Mouse (Mus musculus) CD4-positive, CD25-positive, alpha-beta regulatory T cell, adult 4 months (primary cell): Measurements from ENCODE around the gene Pnpo. TPM values are rescaled to one million over a fixed set of nuclear protein-coding genes. Genes with fewer than 3 reads are reported as not detected.

Experiments used
- ATAC-seq: one replicate; pipeline ENCODE4 v1.8.0; 2017
- polyA plus RNA-seq, 2 experiments: library from polyadenylated mRNA; unstranded; fragments of 100-300 nt; shearing (Covaris generic); gene quantifications; one replicate each; pipeline ENCODE4 v1.2.1; 2017

Gene Pnpo
- 10 to 100 TPM; 28.5 to 48.5 TPM for polyA plus RNA-seq

DNA sequence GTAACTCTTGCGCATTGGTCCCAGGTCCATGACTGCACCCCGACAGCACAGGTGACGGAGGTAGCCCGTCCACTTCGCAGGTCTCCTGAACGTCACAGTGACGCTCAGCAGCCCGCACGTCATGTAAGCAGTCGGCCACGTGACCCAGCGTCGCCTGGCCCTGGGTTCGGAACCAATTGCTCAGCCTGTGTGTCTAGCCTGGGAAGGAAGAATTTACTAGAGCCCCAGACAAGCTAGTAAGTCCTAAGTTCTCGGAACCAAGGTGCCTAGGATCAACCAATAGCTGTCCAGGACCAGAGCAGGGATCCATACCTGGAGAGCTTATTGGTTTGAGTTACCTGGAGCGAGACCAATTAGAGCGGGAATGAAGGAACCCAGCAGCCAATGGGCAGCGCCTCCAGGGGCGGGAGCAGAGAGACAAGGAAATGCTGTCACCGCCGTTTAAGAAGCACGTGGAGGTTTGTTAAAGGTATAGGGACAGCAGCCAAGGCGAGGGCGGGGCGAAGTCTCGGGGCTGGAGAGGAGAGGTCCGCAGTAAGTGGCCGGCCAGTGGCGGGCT lies at the start of gene Pnpo:
Pnpo (minus strand) TSS at position 241 of the 559 bp plus-strand sequence.
- ATAC-seq: peak; percentile 97

- ATAC-seq: peak; percentile 6
Observed at GRCm38 (mm10) chr11:96992722-96993311, 49.0 kb upstream of the Pnpo start.

DNA sequence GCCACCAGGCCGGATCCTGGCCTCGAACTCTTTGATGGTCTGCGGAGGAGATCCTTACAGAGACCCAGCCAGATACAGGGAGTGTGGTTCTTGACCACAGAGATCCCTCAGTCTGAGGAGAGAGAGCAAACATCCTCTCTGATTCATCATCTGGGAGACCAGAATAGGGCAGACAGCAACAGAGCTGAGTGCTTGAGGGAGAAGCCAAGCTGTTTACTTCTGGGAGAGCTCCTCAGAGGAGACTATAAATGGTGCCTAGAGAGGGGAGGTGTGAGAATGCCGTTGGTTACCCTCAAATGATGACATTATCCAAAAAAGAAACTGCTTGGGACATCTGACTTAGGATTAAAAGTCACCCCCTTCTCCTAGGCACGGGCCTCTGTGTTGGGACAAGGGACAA lies 47.7 kb upstream of the Pnpo start:
- ATAC-seq: no peak

DNA sequence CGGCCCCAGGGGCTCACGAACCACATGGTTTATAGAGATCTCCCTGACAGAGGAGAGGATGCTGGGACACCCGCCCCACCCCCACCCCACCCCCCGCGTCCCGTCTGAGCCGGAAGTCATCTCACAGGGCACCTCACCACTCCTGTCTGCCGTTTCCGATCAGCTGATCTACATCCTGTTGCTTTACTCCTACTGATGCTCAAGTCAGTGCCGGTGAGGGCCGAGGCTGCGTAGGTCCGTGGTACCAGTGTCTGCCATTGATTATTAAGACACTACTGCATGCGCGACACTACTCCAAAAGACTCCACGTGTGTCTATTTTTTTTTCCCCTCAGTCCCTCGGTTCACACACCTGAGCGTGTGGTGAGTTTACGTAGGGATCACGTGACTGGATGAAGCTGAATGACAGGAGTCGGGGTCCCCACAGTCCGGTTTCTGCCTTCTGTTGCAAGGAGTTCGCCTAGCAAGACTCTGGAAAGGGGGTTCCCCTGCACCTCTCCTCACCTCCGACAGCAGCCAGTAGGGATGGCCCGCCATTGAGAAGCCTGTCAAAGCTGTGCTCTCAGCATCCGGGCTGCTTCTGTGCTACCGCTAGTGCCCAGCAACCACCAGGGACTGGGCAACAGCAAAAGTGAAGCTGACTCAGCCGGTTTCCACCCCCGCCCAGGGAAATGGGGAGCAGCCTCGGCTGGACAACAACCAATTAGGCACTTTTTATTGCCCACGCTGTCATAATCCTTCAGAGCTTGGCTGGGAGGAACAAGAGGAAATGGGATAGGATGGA lies 44.3 kb upstream of the Pnpo start:
- peak; percentile 94 for ATAC-seq

DNA sequence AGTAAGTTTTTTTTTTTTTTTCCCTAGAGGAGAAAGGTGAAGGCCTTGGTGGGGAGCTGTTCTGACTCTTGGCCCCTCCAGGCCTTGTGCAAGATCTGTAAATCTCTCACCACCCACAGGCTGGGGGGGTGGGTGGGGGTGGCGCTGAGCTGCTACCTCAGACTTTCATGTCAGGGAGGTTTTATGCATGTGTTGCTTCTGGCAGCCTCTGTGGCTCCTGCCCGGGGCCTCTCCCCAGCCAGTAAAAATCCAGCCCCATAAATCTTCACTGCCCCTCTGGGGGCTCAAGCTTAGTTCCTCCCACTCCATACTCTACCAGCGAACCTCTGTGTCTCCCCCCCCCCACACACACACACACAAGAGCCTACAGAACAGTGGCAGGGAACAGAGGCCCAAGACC lies 42.7 kb upstream of the Pnpo start:
- no peak for ATAC-seq

DNA sequence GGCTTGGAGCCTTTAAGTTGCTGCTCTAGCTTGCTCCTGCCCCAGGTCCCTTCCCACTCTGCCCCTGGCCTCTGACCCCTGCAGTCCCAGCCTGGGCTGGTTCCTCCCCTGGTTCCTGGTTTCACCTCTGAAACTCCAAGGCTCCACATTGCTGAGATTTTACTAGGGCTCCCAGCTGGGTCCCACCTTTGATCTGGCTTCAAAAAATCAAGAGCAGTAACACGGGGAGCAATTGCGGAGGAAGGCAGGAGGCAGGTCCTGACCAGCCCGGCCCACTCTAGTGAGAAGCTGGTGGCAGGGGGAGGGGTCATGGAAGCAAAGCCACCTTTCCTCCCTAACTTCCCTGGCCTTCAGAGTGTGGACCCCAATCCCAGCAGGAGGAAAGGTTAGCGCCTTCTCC lies 41.1 kb upstream of the Pnpo start:
- no peak for ATAC-seq

DNA sequence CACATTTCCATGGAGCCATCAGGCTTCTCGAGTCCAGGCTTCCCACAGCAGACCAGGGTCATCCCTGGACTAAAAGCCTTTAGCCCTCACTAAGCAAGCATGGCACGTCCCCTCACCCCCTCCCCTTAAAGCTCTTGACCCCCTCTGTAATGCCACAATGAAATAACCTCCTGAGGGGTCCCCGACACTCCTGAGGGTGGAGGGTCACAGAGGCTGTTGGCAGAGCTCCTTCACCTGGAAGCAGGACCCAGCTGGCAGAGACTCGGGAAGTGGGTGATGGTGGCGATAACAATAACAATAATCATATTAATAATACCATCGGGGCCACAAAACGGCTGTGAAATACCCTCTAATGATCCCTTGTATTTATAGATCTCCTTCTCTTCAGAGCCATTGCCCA lies 39.1 kb upstream of the Pnpo start, which contains the start of gene Sp2:
Sp2 (minus strand) TSS at position 101 of the 400 bp plus-strand sequence.
- no peak for ATAC-seq

GRCm38 (mm10) chr11:96982355-96982754 lies 38.6 kb upstream of the Pnpo start:
- no peak for ATAC-seq

DNA sequence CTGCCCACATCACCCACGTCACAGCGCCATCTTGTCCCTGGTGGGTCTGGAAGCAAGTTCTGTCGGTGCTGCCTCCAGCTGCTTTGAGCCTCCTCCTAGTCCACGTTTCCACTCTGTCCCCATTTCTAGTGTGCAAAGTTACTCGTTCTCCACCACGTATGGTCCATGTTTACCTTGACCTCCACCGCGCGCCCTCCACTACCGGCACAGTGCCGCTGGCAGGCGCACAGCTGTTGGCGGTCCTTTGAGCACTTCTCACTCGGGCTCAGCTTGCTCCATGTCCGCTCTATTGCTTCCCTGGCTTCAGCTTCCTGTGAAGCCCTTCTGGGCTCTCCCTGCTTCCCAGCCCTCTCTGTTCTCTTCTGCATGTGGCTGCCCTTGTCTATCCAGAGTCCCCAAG lies 37.7 kb upstream of the Pnpo start:
- no peak for ATAC-seq

DNA sequence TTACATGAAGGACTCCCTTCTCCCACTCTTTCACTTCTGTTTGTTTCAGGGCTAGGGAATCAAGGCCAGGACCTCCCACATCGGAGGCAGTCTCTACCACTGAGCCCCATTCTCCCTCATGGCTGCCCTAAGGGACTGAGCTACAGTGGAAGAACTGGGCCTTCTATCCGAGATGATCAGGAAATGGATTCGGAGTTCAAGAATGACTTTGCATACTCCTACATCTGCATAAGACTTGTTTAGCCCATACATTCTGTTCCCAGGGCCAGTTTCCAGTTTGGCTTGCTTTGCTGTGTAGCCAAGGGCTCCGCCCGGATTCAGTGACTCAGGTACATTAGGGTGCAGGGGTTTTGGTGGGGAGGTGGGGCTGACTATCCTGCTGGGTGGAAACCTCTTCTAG lies 36.2 kb upstream of the Pnpo start:
- no peak for ATAC-seq

DNA sequence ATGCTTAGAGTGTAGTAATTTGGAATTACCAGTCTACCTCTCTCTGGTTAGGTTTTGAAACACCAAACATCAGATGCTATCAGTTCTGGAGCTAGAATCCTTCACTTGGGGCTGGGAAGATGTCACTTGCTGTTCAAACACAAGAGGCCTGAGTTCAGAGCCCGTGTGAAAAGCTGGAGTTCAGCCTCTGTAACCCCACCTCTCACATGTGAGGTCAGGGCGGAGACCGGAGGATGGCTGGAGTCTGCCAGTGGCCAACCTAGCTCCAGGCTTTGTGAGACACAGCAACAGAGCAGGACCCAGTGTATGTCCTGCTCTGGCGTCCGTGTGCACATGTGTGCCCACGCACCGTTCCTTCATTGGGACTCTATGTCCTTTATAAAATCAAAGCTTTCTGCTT lies 35.5 kb upstream of the Pnpo start:
- no peak for ATAC-seq

- ATAC-seq: no peak
Observed at GRCm38 (mm10) chr11:96978401-96979246, 34.8 kb upstream of the Pnpo start.

DNA sequence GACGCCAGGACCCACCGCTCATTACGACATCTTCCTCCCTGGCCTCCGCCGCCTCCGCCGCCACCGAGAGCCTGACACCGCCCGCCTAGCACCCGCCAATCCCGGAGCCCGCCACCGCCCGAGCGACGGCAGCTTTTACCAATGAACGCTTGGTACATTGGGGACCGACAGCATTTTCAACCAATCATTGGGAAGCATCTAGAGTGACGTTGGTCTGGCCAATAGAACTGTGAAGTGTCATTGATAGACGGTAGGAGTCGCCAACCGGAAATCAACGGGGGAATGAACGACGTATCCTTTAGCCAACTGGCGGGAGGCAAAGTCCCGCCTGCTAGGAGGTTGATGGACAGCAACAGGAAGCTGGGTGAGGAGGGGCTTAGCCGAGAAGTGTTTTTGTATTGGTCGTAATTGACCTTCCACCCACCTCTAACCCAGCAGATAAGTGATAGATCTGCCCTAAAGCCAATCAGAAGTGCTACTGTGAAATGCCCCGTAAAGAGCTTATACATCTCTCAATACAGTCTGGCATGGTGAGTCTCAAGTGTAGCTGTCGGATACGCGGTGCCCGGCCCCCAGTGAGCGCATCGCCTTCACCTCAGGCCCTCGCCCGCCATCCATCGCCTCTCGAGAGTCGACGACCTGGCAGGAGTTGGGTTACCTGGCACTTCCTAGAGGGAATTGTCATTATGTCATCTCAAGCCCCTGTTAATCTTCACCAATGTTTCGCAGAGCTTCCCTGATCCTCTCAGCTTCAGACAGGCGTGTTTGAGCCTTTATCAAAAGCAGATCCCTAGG lies 34.0 kb upstream of the Pnpo start:
- peak; percentile 88 for ATAC-seq

- ATAC-seq: peak; percentile 25
Observed at GRCm38 (mm10) chr11:96976911-96977591, 33.3 kb upstream of the Pnpo start.

- ATAC-seq: no peak
Observed at GRCm38 (mm10) chr11:96976379-96976687, 32.5 kb upstream of the Pnpo start.

GRCm38 (mm10) chr11:96975511-96976378 lies 32.0 kb upstream of the Pnpo start:
- ATAC-seq: no peak

GRCm38 (mm10) chr11:96974813-96975212 lies 31.0 kb upstream of the Pnpo start:
- no peak for ATAC-seq

GRCm38 (mm10) chr11:96973426-96973964 lies 29.7 kb upstream of the Pnpo start:
- no peak for ATAC-seq

GRCm38 (mm10) chr11:96972906-96973305 lies 29.1 kb upstream of the Pnpo start:
- ATAC-seq: no peak

- ATAC-seq: no peak
Observed at GRCm38 (mm10) chr11:96970341-96970740, 26.6 kb upstream of the Pnpo start.
